Mouse (Mus musculus) Patski (cell line): ENCODE results near the gene Asic3. TPM values are rescaled to one million over a fixed set of nuclear protein-coding genes. Genes with fewer than 3 reads are reported as not detected.
A peak's percentile ranks its signal among the peaks of the same experiment; 100 is the strongest.

Experiments
- ATAC-seq: fragments of 100-300 bp; one replicate; pipeline ENCODE4 v1.8.0; 2021
- CTCF ChIA-PET: fragments of 350-600 bp; sonication (Branson Sonifier 250); formaldehyde crosslinking; loops from one replicate; lab custom pipeline; 2022; ENCODE audit warnings: inconsistent platforms; lab: Charles Lee
- POLR2A ChIA-PET: fragments of 350-600 bp; sonication (Branson Sonifier 250); formaldehyde crosslinking; loops from one replicate; lab custom pipeline; 2022; ENCODE audit warnings: antibody characterized with exemption, inconsistent platforms; lab: Charles Lee
- DNase-seq: peaks from one replicate; pipeline ENCODE4 v3.0.0-alpha.2; 2011; ENCODE audit warnings: low read depth, low spot score
- H3K27me3 ChIP-seq: fragments of 371-371 bp; one replicate; pipeline ENCODE4 v1.5.1; 2021
- CTCF ChIP-seq: fragments of 100-300 bp; IDR thresholded peaks from one replicate; pipeline ENCODE4 v1.5.1; 2021
- in situ Hi-C: fragments of 300-500 bp; cut with MboI; formaldehyde crosslinking; loops from 3 replicates; pipeline ENCODE4 v1.11.1; 2018; ENCODE audit warnings: low pct_unique_long_range_greater_than_20kb, mixed read lengths
- polyA plus RNA-seq: library from polyadenylated mRNA; unstranded; gene quantifications from one replicate; pipeline ENCODE4 v1.2.3, GENCODE M21; 2021

The Asic3 gene
- polyA plus RNA-seq, 1 experiment from 2014 or later, result 2.6 TPM

DNA sequence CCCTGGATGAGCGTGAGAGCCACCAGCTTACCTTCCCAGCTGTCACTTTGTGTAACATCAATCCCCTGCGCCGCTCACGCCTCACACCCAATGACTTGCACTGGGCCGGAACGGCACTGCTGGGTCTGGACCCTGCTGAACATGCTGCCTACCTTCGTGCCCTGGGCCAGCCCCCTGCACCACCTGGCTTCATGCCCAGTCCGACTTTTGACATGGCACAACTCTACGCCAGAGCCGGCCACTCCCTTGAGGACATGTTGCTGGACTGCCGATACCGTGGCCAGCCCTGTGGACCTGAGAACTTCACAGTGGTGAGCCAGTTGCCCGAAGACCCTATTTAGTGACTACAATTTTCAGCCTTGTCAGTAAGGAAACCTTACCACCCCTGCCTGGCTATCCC lies 746 bp downstream of the Asic3 start:
- no peak for ATAC-seq
- ChIA-PET CTCF (interaction anchor here (18.6 kb wide), 1 partner anchor 17 kb away, joined by 222 read pairs; the partner anchor contains the start of genes Abcb8 and Atg9b), POLR2A (interaction anchor here (1.2 to 3.1 kb wide), 2 partner anchors 10 to 19 kb away, joined by 3 to 14 read pairs; partner anchors contain the start of genes Cdk5 and Slc4a2)
- DNase-seq, result no peak
- no peaks in the 10 kb centered on the region for H3K27me3 ChIP-seq
- in situ Hi-C loops, result no loop called here
- no peak for TF ChIP-seq CTCF

DNA sequence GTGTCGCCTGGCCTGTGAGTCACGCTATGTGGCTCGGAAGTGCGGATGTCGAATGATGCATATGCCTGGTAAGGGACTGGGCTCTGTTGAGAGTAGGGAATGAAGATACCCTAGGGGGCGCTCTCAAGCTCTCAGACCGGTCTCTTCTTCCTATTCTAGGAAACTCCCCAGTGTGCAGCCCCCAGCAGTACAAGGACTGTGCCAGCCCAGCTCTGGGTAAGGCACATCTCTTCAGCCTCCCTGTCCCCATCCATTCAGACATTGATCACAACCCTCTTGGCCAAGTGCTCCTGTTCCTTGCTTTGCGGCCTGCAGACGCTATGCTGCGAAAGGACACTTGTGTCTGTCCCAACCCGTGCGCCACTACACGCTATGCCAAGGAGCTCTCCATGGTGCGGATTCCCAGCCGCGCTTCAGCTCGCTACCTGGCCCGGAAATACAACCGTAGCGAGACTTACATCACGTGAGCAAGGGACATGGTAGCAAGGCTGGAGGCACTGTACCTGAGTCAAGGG lies 3.1 kb downstream of the Asic3 start:
- H3K27me3 ChIP-seq, result no peaks in the 10 kb centered on the region
- TF ChIP-seq CTCF, result no peak
- DNase-seq, result no peak
- ATAC-seq, result peak; percentile 44
- ChIA-PET POLR2A (interaction anchor here (0.6 to 2.0 kb wide), 8 partner anchors 9 to 34 kb away, joined by 3 to 10 read pairs (median 3); partner anchors contain the start of gene Fastk), CTCF (interaction anchor here (0.8 to 18.6 kb wide), 13 partner anchors 8 to 49 kb away, joined by 3 to 222 read pairs (median 6); partner anchors contain the start of genes Abcb8, Atg9b and Tmub1)
- in situ Hi-C loops, result no loop called here

DNA sequence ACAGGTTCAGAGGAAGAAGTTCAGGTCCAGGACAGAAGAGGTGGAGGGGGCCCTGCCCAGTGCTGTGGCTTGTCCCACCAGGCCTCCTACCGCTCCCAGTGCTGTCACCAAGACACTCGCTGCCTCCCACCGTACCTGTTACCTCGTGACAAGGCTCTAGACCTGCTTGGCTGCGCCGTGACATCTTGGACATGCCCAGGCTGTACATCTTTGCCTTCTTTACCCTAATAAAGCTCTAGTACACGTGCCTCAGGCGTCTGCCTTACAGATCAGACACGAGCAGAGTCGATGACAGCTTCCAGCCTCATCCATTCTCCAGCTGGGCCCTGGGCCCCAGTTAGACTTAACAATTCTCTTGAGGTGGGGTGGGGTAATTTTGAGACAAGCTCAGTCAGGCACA lies 4.4 kb downstream of the Asic3 start:
- DNase-seq (no peak), ATAC-seq (no peak)
- TF ChIP-seq CTCF, result no peak
- ChIA-PET CTCF (interaction anchor here (1.6 to 18.6 kb wide), 2 partner anchors 12 to 21 kb away, joined by 8 to 222 read pairs; partner anchors contain the start of genes Abcb8 and Atg9b), POLR2A (interaction anchor here (1.6 to 2.0 kb wide), 2 partner anchors 13 to 22 kb away, joined by 3 to 8 read pairs; no protein-coding TSS in a partner anchor)
- H3K27me3 ChIP-seq, result no peaks in the 10 kb centered on the region
- in situ Hi-C loops, result no loop called here

DNA sequence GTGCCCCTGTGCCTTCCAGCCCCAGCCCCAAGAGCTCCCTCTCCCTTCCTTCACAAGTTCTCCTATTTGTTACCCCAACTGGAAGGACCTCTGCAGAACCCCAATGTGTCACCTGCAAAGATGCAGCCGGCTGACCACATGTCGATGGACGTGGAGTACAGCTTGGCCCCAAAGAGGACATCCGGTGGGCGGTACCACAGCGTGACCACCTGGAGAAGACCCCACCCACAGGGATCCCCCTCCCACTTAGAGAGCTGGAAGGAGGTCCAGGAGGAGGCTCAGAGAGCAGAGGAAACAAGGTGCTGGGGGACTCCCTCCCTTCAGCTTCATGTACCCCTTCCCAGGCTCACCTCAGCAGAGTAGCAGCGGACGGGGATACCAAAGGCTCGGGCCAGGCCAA lies 7.2 kb downstream of the Asic3 start:
- in situ Hi-C loops, result no loop called here
- TF ChIP-seq CTCF, result no peak
- POLR2A ChIA-PET, result interaction anchor here (0.6 to 1.5 kb wide), 2 partner anchors 14 to 22 kb away, joined by 3 read pairs; no protein-coding TSS in a partner anchor
- DNase-seq, result no peak
- ATAC-seq, result no peak
- CTCF ChIA-PET, result interaction anchor here (1.0 to 18.6 kb wide), 4 partner anchors 8 to 65 kb away, joined by 3 to 222 read pairs (median 6); partner anchors contain the start of genes Abcb8, Atg9b and Tmub1
- H3K27me3 ChIP-seq, result no peaks in the 10 kb centered on the region

DNA sequence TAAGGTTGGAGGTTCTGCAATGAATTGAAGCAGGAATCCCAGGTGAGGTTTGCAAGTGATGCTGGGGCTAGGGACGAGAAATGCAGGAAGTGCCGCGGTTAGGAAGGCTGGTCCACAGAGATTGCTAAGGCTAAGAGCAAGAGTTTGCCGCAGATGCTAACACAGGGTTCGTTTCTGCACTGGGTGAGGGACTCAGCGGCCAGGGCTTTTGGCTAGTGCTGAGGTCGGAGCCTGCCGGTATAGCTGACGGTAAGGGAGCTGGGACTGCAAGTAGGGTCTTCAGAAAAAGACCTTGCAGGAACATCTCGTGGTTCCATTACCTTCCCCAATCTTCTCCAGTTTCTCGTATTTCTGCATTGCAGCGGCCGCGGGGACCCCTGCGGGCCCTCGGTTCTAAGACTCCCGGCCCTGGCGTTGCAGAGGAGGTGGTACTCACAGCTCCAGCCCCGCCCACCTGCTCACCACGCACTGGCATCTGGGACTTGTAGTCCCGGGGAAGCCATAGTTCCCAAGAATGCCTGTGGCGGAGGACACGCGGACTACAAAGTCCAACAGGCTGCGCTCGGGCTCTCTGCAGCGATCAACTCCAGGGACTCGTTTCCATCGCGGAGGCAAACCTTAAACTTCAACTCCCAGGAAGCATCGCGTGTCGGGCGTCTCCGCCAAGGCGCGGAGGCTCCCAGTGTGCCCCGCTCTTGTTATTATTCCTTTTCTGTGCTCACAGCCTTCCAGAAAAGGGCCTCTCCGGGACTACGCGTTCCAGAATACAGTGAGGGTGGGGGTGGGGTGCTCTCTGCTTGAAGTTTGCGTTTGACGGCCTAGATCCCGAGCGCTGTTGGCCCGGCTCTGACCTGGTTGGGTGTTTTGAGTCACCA lies 10.2 kb downstream of the Asic3 start, which contains the start of the genes Cdk5 and Slc4a2:
Cdk5 (minus strand) TSS at position 402 of the 875 bp plus-strand sequence.
Slc4a2 (plus strand) TSS at position 709 of the 875 bp plus-strand sequence.
- peak; percentile 71 for ATAC-seq
- in situ Hi-C loops, result no loop called here
- DNase-seq, result peak; percentile 100
- ChIA-PET POLR2A (interaction anchor here (0.8 to 14.1 kb wide), 5 partner anchors 10 to 21 kb away, joined by 4 to 150 read pairs (median 25); partner anchors contain the start of genes Asic3, Fastk and Tmub1), CTCF (interaction anchor here (1.0 to 5.2 kb wide), 4 partner anchors 15 to 34 kb away, joined by 3 to 55 read pairs (median 5); partner anchors contain the start of genes Abcb8 and Tmub1)
- H3K27me3 ChIP-seq, result no peaks in the 10 kb centered on the region
- no peak for TF ChIP-seq CTCF

DNA sequence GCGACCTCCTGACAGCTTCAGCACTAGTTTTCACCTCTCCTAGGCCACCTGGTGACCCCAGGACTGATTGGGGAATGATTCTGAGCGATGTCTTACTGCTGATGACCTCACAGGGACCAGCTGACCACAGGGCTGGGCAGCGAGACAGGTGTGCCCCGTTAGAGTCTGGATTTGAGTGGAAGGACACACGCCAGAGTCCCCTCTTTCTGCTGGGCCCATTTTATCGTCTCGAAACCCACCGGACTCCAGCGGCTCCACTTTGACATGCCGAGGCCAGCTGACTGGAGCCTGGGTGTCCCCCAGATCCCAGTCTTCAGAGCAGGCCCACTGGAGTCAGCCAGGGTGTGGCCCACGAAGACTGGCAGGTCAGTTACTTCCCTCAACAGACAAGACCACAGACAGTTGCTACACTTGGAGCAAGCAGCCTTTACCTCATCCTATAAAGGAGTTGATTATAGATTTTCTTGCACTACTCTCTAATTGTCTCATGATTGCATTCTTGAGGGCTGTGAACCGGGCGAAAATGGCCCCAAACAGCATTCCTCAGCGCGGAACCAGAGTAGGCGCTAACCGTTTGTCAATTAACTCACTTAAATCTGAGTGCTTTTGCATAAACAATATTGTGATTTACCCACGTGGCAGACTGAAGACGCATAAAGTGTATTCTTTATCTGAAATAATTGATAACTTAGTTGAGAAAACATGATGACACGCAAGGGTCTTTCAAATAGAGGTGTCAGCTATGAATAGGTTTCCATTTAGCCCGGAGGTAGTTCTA lies 11.0 kb downstream of the Asic3 start:
- peak; percentile 2 for ATAC-seq
- H3K27me3 ChIP-seq, result no peaks in the 10 kb centered on the region
- POLR2A ChIA-PET, result interaction anchor here (0.6 to 14.1 kb wide), 10 partner anchors 10 to 667 kb away, joined by 3 to 150 read pairs (median 14); partner anchors contain the start of genes Agap3, Asic3, Fastk and Tmub1
- no peak for DNase-seq
- TF ChIP-seq CTCF, result no peak
- in situ Hi-C loops, result no loop called here
- CTCF ChIA-PET, result interaction anchor here (0.7 to 5.2 kb wide), 9 partner anchors 8 to 35 kb away, joined by 3 to 55 read pairs (median 4); partner anchors contain the start of genes Abcb8, Fastk and Tmub1

DNA sequence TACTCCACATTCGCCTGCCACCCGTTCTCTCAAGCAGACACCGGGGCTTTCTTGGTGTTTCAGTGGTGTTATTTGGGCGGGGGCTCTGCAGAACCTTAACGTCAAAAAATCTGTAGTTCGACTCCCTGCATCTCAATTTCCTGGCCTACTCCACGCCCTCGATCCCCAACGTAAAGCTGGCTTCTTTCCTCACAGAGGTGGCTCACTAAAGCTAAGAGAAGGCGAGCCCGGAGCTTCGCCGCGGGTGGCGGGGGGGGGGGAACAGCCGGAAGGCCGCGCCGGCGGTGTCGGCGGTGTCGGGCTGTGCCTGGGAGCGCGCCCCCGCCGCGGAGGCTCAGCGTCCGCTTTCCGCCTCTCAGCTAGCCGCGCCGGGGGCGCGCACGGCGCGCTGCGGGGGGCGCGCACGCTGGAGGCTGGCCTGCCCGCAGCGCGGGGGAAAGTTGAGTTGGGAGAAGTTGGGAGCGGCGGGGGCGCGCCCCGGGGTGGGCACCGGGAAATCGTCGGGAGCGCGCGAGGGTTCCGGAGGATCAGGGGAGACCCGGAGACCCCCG lies 11.7 kb downstream of the Asic3 start:
- ChIA-PET CTCF (interaction anchor here (0.7 to 5.2 kb wide), 7 partner anchors 9 to 29 kb away, joined by 3 to 55 read pairs (median 6); partner anchors contain the start of genes Abcb8 and Fastk), POLR2A (interaction anchor here (0.6 to 14.1 kb wide), 13 partner anchors 10 to 667 kb away, joined by 3 to 150 read pairs (median 9); partner anchors contain the start of genes Abcb8, Agap3, Asic3 and Fastk)
- no peaks in the 10 kb centered on the region for H3K27me3 ChIP-seq
- in situ Hi-C loops, result loop anchor here (25.0 kb wide), 1 partner anchor 988 kb away; the partner anchor contains the start of gene Kmt2e
- no peak for ATAC-seq
- no peak for DNase-seq
- TF ChIP-seq CTCF, result no peak

DNA sequence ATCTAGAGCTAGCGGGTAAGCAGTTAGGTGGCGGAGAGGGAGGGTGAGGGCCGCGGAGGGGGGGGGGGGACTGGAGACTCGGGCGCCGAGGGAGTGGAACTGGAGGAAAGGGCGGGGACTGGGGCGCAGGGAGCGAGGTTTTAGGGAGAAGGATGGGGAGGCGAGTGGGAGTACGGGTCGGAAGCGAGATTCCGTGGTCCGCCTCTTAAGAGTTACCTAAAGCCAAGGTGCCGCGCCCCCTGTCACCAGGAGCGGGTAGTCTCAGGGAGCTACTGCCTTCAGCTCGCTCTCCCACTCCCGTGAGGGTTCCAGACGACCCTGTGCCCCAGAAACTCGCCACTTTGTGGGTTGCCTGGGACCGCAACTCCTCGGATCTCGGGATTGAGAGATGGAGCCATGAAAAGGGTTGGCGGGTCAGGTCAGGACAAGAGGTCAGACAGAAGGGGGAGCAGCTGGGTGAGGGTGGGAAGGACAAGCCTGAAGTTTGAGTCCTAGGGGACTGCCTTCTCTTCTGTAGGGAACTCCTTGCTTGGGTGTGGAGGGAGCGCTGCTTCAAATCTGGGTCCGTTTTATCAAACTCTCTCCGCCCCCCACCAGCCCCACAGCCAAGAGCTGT lies 12.3 kb downstream of the Asic3 start:
- ChIA-PET CTCF (interaction anchor here (0.8 to 5.2 kb wide), 8 partner anchors 9 to 29 kb away, joined by 3 to 55 read pairs (median 5); partner anchors contain the start of genes Abcb8 and Fastk), POLR2A (interaction anchor here (0.6 to 14.1 kb wide), 14 partner anchors 9 to 184 kb away, joined by 3 to 150 read pairs (median 9); partner anchors contain the start of genes Abcb8, Agap3, Asic3 and Fastk)
- TF ChIP-seq CTCF, result no peak
- DNase-seq, result no peak
- in situ Hi-C loops, result loop anchor here (25.0 kb wide), 1 partner anchor 988 kb away; the partner anchor contains the start of gene Kmt2e
- H3K27me3 ChIP-seq, result no peaks in the 10 kb centered on the region
- no peak for ATAC-seq
